Mouse (Mus musculus) left cerebral cortex, adult 18-20 months (tissue): ENCODE measurements around the gene Gm30302. TPM values are rescaled to one million over a fixed set of nuclear protein-coding genes. Genes with fewer than 3 reads are reported as not detected.

Experiments
- DNase-seq, 2 experiments: peaks; one replicate each; pipeline ENCODE4 v3.0.0; 2021 to 2022; ENCODE audit warnings: low spot score in 2 of 2, mixed read lengths in 1 of 2
- total RNA-seq, 2 experiments: library from RNA; stranded (reverse); gene quantifications; 2 replicates each; pipeline ENCODE4 v1.2.3; 2021

Gene Gm30302
- total RNA-seq, 2 experiments from 2014 or later, result not detected

DNA sequence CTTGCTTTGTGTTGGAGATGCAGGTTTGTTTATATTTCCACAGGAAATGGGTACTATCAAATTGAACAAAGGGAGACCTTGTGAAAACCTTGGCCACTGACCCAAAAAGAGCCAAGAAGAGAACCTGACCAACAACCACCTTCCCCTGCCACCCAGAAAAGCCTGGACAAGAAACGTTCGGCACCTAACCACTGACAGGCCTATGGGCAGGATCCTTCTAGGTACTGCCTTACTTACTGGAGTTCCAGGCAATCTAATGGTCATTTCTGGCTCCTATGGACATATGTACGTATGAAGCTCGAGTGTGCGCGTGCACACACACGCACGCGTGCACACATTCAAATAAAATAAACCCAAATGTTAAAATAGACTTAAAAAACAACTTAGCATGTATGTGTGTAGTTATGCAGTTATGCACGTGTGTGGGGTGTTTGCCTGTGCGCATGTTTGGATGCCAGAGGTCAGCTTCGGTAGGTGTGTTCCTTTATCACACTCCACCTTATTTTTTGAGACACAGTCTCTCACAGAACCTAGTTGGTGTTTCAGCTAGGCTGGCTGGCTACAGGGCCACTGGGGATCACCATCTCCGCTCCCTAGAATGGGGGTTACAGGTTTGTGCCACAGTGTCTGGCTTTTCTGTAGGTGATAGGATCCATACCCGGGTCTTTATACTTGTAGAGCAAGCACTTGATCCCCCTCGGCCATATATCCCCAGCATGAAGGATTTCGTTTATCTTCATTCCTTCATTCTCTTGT, 57.3 kb downstream of the Gm30302 start:
- DNase-seq, result no peak

DNA sequence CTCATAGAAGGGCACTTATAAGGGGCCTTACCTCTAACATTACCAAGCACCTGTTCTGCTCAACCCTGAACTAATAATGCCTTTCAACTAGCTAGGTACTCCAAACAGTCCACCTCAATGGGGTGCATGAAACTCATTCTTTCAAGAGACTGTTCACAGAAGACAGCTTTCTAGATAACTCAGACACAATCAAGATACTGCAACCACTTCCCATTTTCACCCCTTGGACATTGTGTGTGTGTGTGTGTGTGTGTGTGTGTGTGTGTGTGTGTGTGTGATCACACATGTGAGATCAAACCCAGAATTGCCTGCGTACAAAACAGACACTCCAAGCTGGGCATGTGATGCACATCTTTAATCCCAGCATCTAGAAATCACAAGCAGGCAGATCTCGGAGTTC, 60.8 kb downstream of the Gm30302 start:
- no peak for DNase-seq

DNA sequence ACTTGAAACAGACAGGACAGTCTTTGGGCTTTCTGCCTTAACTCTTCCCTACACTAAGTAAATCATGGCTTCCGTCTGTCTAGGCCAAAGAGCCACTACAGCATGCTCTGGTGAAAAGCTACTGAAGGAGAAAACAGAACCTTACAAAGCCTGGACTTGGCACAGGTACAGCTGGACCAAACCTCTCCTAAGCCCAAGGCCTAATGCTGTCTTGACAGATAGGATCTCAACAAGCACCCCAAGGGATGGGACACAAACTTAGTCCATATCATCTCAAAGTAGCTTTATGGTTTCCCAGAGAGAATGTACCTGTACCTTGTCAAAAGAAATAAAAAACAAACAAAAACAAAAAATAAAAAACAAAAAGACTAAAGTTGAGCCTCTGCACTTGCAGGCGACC, 62.4 kb downstream of the Gm30302 start:
- no peak for DNase-seq

Other genes with a start within 250 kb of the Gm30302 start
- gene Omd, start 216.5 kb downstream of the Gm30302 start, total RNA-seq, result 1 to 10 TPM; 2.2 to 2.4 TPM
- 1 to 10 TPM; 8.6 to 9.9 TPM for gene Ogn, start 191.0 kb downstream of the Gm30302 start, total RNA-seq
- gene Cenpp, start 146.2 kb downstream of the Gm30302 start, total RNA-seq, result 1 to 10 TPM in 1 of 2 experiments, under 1 TPM in 1; 0.79 to 1.2 TPM
- 10 to 100 TPM; 22.7 to 25.1 TPM for gene Nol8, start 145.9 kb downstream of the Gm30302 start, total RNA-seq
- 10 to 100 TPM; 62.0 to 67.9 TPM for gene Iars, start 116.9 kb downstream of the Gm30302 start, total RNA-seq